Mouse (Mus musculus): ENCODE results near the gene Hexim1. TPM values are rescaled to one million over a fixed set of nuclear protein-coding genes. Genes with fewer than 3 reads are reported as not detected.

Hexim1 gene
- polyA plus RNA-seq (2012; rRNA removed): 10.3 and 11.2 TPM in 2 replicates

- H3K4me1 ChIP-seq (ENCODE audit: control insufficient read depth, insufficient read depth, insufficient read length): no peaks in the 10 kb centered on the region
- TF ChIP-seq POLR2A (IDR thresholded peaks at IDR 0.05; ENCODE audit: low read depth, low read length) (peak; percentile 99), CTCF (IDR thresholded peaks at IDR 0.05; ENCODE audit: extremely low read depth, insufficient read depth, insufficient read length, insufficient replicate concordance) (no peak)
- H3K4me3 ChIP-seq (ENCODE audit: extremely low read depth, insufficient read depth, insufficient read length): peak within 1 kb of the TSS; percentile 87
- H3K36me3 ChIP-seq (ENCODE audit: control insufficient read depth, insufficient read depth, low read length): no peaks in the 10 kb centered on the region
- under 1% methylated on average over 52 of the region's 53 CpGs for WGBS
- H3K27ac ChIP-seq (ENCODE audit: insufficient read depth, low read length): peak within 1 kb of the TSS; percentile 96
- peak; percentile 99 to 100 for DNase-seq (ENCODE audit: low read depth in 1 of 2, low spot score in 2 of 2)
- H3K27me3 ChIP-seq (ENCODE audit: control insufficient read depth, insufficient read depth, low read length): no peaks in the 10 kb centered on the region
Observed at GRCm38 (mm10) chr11:103116008-103116818, at the start of gene Hexim1. Gene Hexim1, plus strand, starts transcription at chr11:103116231.

- H3K27ac ChIP-seq (ENCODE audit: insufficient read depth, low read length): no peak overlapping the region
- no peaks in the 10 kb centered on the region for H3K4me1 ChIP-seq (ENCODE audit: control insufficient read depth, insufficient read depth, insufficient read length)
- H3K4me3 ChIP-seq (ENCODE audit: extremely low read depth, insufficient read depth, insufficient read length): no peak overlapping the region
- H3K36me3 ChIP-seq (ENCODE audit: control insufficient read depth, insufficient read depth, low read length): peaks cover 52% of the 10 kb centered on the region
- DNase-seq (ENCODE audit: low read depth in 1 of 2, low spot score in 2 of 2): no peak
- 94% methylated on average over 6 of the region's 6 CpGs for WGBS
- no peak for TF ChIP-seq CTCF (IDR thresholded peaks at IDR 0.05; ENCODE audit: extremely low read depth, insufficient read depth, insufficient read length, insufficient replicate concordance)
- no peaks in the 10 kb centered on the region for H3K27me3 ChIP-seq (ENCODE audit: control insufficient read depth, insufficient read depth, low read length)
Observed at GRCm38 (mm10) chr11:103067051-103067361, 49.0 kb upstream of the Hexim1 start.

- Histone ChIP-seq H3K27me3 (ENCODE audit: control insufficient read depth, insufficient read depth, low read length) (no peaks in the 10 kb centered on the region), H3K4me3 (ENCODE audit: extremely low read depth, insufficient read depth, insufficient read length) (no peak overlapping the region), H3K36me3 (ENCODE audit: control insufficient read depth, insufficient read depth, low read length) (peaks cover 52% of the 10 kb centered on the region), H3K27ac (ENCODE audit: insufficient read depth, low read length) (no peak overlapping the region), H3K4me1 (ENCODE audit: control insufficient read depth, insufficient read depth, insufficient read length) (no peaks in the 10 kb centered on the region)
- no peak for TF ChIP-seq POLR2A (IDR thresholded peaks at IDR 0.05; ENCODE audit: low read depth, low read length)
- no peak for TF ChIP-seq CTCF (IDR thresholded peaks at IDR 0.05; ENCODE audit: extremely low read depth, insufficient read depth, insufficient read length, insufficient replicate concordance)
- no peak for DNase-seq (ENCODE audit: low read depth in 1 of 2, low spot score in 2 of 2)
- 74% methylated on average over 8 of the region's 8 CpGs for WGBS
Observed at GRCm38 (mm10) chr11:103067457-103068001, 48.5 kb upstream of the Hexim1 start.

GRCm38 (mm10) chr11:103068272-103068671 is 47.8 kb upstream of the Hexim1 start:
- Histone ChIP-seq H3K27ac (ENCODE audit: insufficient read depth, low read length) (no peak overlapping the region), H3K27me3 (ENCODE audit: control insufficient read depth, insufficient read depth, low read length) (no peaks in the 10 kb centered on the region), H3K36me3 (ENCODE audit: control insufficient read depth, insufficient read depth, low read length) (peaks cover 48% of the 10 kb centered on the region), H3K4me3 (ENCODE audit: extremely low read depth, insufficient read depth, insufficient read length) (no peak overlapping the region), H3K4me1 (ENCODE audit: control insufficient read depth, insufficient read depth, insufficient read length) (no peaks in the 10 kb centered on the region)
- TF ChIP-seq POLR2A (IDR thresholded peaks at IDR 0.05; ENCODE audit: low read depth, low read length) (no peak), CTCF (IDR thresholded peaks at IDR 0.05; ENCODE audit: extremely low read depth, insufficient read depth, insufficient read length, insufficient replicate concordance) (no peak)
- WGBS: 62% methylated on average over 4 of the region's 4 CpGs
- no peak for DNase-seq (ENCODE audit: low read depth in 1 of 2, low spot score in 2 of 2)

- H3K27me3 ChIP-seq (ENCODE audit: control insufficient read depth, insufficient read depth, low read length): no peaks in the 10 kb centered on the region
- no peak overlapping the region for H3K4me3 ChIP-seq (ENCODE audit: extremely low read depth, insufficient read depth, insufficient read length)
- peaks cover 42% of the 10 kb centered on the region for H3K36me3 ChIP-seq (ENCODE audit: control insufficient read depth, insufficient read depth, low read length)
- no peaks in the 10 kb centered on the region for H3K4me1 ChIP-seq (ENCODE audit: control insufficient read depth, insufficient read depth, insufficient read length)
- WGBS: 83% methylated on average over 11 of the region's 11 CpGs
- DNase-seq (ENCODE audit: low read depth in 1 of 2, low spot score in 2 of 2): no peak
- TF ChIP-seq CTCF (IDR thresholded peaks at IDR 0.05; ENCODE audit: extremely low read depth, insufficient read depth, insufficient read length, insufficient replicate concordance) (no peak), POLR2A (IDR thresholded peaks at IDR 0.05; ENCODE audit: low read depth, low read length) (no peak)
- no peak overlapping the region for H3K27ac ChIP-seq (ENCODE audit: insufficient read depth, low read length)
Observed at GRCm38 (mm10) chr11:103068884-103069283, 47.1 kb upstream of the Hexim1 start.

- no peak for TF ChIP-seq POLR2A (IDR thresholded peaks at IDR 0.05; ENCODE audit: low read depth, low read length)
- no peak for TF ChIP-seq CTCF (IDR thresholded peaks at IDR 0.05; ENCODE audit: extremely low read depth, insufficient read depth, insufficient read length, insufficient replicate concordance)
- no peak overlapping the region for H3K4me3 ChIP-seq (ENCODE audit: extremely low read depth, insufficient read depth, insufficient read length)
- peaks cover 34% of the 10 kb centered on the region for H3K36me3 ChIP-seq (ENCODE audit: control insufficient read depth, insufficient read depth, low read length)
- WGBS: 96% methylated on average over 2 of the region's 2 CpGs
- H3K4me1 ChIP-seq (ENCODE audit: control insufficient read depth, insufficient read depth, insufficient read length): no peaks in the 10 kb centered on the region
- H3K27me3 ChIP-seq (ENCODE audit: control insufficient read depth, insufficient read depth, low read length): no peaks in the 10 kb centered on the region
- no peak for DNase-seq (ENCODE audit: low read depth in 1 of 2, low spot score in 2 of 2)
- H3K27ac ChIP-seq (ENCODE audit: insufficient read depth, low read length): no peak overlapping the region
Observed at GRCm38 (mm10) chr11:103069731-103070130, 46.3 kb upstream of the Hexim1 start.

- H3K4me3 ChIP-seq (ENCODE audit: extremely low read depth, insufficient read depth, insufficient read length): no peak overlapping the region
- WGBS: 95% methylated on average over 10 of the region's 10 CpGs
- H3K4me1 ChIP-seq (ENCODE audit: control insufficient read depth, insufficient read depth, insufficient read length): no peaks in the 10 kb centered on the region
- no peak overlapping the region for H3K27ac ChIP-seq (ENCODE audit: insufficient read depth, low read length)
- H3K36me3 ChIP-seq (ENCODE audit: control insufficient read depth, insufficient read depth, low read length): peaks cover 31% of the 10 kb centered on the region
- TF ChIP-seq CTCF (IDR thresholded peaks at IDR 0.05; ENCODE audit: extremely low read depth, insufficient read depth, insufficient read length, insufficient replicate concordance) (no peak), POLR2A (IDR thresholded peaks at IDR 0.05; ENCODE audit: low read depth, low read length) (no peak)
- no peaks in the 10 kb centered on the region for H3K27me3 ChIP-seq (ENCODE audit: control insufficient read depth, insufficient read depth, low read length)
- DNase-seq (ENCODE audit: low read depth in 1 of 2, low spot score in 2 of 2): no peak
Observed at GRCm38 (mm10) chr11:103070322-103070880, 45.6 kb upstream of the Hexim1 start.
